Mouse (Mus musculus) CD4-positive, CD25-positive, alpha-beta regulatory T cell, adult 2 months (primary cell): ENCODE data around the gene Bnc1.
A peak's percentile ranks its signal among the peaks of the same experiment; 100 is the strongest.

Source experiments
- DNase-seq: peaks from one replicate; pipeline ENCODE4 v3.0.0-alpha.2; 2012; ENCODE audit warnings: low read depth, low spot score

The Bnc1 gene

GRCm38 (mm10) chr7:81992131-81993061 lies at the start of gene Bnc1:
TSS of gene Bnc1 (minus strand) at chr7:81992292.
- DNase-seq: no peak

- no peak for DNase-seq
Observed at GRCm38 (mm10) chr7:82033347-82033746, 41.3 kb upstream of the Bnc1 start.

GRCm38 (mm10) chr7:82029666-82030065 lies 37.6 kb upstream of the Bnc1 start:
- no peak for DNase-seq

- no peak for DNase-seq
Observed at GRCm38 (mm10) chr7:82025802-82026201, 33.7 kb upstream of the Bnc1 start.

GRCm38 (mm10) chr7:82023676-82024075 lies 31.6 kb upstream of the Bnc1 start:
- no peak for DNase-seq

- no peak for DNase-seq
Observed at GRCm38 (mm10) chr7:82022404-82022803, 30.3 kb upstream of the Bnc1 start.

- no peak for DNase-seq
Observed at GRCm38 (mm10) chr7:82018031-82018430, 25.9 kb upstream of the Bnc1 start.

GRCm38 (mm10) chr7:82016751-82017710 lies 24.9 kb upstream of the Bnc1 start:
- no peak for DNase-seq

- DNase-seq: no peak
Observed at GRCm38 (mm10) chr7:82012472-82012871, 20.4 kb upstream of the Bnc1 start.

GRCm38 (mm10) chr7:82011534-82012401 lies 19.7 kb upstream of the Bnc1 start:
- DNase-seq: no peak

- DNase-seq: no peak
Observed at GRCm38 (mm10) chr7:82007151-82007550, 15.1 kb upstream of the Bnc1 start.

- no peak for DNase-seq
Observed at GRCm38 (mm10) chr7:82004228-82004627, 12.1 kb upstream of the Bnc1 start.

- no peak for DNase-seq
Observed at GRCm38 (mm10) chr7:81999816-82000215, 7.7 kb upstream of the Bnc1 start.

- no peak for DNase-seq
Observed at GRCm38 (mm10) chr7:81999372-81999771, 7.3 kb upstream of the Bnc1 start.

- no peak for DNase-seq
Observed at GRCm38 (mm10) chr7:81995975-81996374, 3.9 kb upstream of the Bnc1 start.

GRCm38 (mm10) chr7:81995126-81995525 lies 3.0 kb upstream of the Bnc1 start:
- no peak for DNase-seq

- no peak for DNase-seq
Observed at GRCm38 (mm10) chr7:81993140-81993539, 1.0 kb upstream of the Bnc1 start.

- DNase-seq: peak; percentile 3
Observed at GRCm38 (mm10) chr7:81991611-81992061, 456 bp downstream of the Bnc1 start.

- no peak for DNase-seq
Observed at GRCm38 (mm10) chr7:81991116-81991515, 976 bp downstream of the Bnc1 start.

- no peak for DNase-seq
Observed at GRCm38 (mm10) chr7:81983651-81984050, 8.4 kb downstream of the Bnc1 start.

- no peak for DNase-seq
Observed at GRCm38 (mm10) chr7:81978304-81978703, 13.8 kb downstream of the Bnc1 start.
